Mouse (Mus musculus): Measurements from ENCODE around the gene Hsdl2. TPM values are rescaled to one million over a fixed set of nuclear protein-coding genes. Genes with fewer than 3 reads are reported as not detected.

Gene Hsdl2
- polyA plus RNA-seq, 1 experiment: 45.7 TPM

DNA sequence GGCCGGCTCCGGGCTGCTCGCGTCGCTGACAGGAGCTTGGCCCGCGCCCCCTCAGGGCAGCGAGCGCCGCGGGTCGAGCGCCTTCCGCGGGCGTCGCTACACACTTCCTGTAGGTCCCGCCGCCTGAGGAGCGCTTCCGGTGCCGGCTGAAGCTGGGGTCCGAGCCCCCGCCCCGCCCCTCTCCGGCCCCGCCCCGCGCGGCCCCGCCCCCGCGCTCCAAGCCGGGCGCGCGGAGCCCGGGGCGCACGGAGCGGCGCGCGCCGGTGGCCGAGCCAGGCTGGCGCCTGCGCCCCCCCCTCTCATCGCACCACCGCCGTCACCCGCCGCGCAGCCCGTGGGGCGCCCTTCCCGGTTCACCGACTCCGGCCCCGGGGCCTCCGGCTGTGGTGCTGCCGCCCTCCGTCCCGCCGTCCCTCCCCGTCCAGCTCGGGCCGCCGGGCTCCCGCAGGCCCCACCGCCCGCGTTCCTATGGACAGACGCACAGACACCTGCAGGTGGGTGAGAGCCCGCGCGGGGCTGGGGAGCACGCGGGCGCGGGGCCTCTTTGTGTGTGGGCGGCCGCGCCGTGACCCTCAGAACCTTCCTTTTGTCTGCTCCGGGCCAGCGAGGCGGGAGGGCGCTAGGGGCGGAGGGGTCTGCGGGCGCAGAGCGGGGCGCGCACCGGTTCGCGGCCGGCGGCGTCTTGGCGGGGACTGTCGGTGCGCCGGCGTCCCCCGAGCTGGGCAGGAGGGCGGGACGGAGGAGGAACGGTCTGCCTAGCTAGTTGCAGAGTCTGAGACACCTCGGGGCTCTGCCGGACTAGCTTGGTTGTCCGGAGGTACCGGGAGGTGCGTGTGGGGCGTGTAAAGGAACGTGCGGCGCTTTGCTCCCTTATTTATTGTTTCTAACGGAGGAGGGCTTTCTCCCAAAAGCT lies 44.9 kb downstream of the Hsdl2 start, which contains the start of gene E130308A19Rik:
E130308A19Rik (plus strand) TSS at position 214 of the 913 bp plus-strand sequence.
- no peak for DNase-seq (ENCODE audit: low read depth)

DNA sequence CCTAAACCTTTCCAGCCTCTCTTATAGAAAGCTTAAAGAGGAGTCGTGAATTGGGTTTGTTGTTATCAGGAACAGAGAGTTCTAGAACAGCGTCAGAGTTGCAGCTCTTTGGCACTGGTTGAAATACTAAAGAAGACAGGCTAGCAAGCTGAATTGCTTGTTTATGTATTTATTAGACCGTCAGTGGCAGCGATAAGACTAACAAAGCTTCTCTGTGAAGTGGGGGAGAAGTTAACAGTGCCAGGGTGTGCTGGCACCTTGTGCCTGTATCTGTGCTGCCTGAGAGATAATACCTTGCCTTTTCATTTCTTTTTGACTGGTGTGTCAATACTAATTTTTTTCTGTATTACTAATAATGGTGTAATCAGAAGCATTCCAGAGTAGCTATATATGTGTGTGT lies 46.9 kb downstream of the Hsdl2 start:
- no peak for DNase-seq (ENCODE audit: low read depth)

DNA sequence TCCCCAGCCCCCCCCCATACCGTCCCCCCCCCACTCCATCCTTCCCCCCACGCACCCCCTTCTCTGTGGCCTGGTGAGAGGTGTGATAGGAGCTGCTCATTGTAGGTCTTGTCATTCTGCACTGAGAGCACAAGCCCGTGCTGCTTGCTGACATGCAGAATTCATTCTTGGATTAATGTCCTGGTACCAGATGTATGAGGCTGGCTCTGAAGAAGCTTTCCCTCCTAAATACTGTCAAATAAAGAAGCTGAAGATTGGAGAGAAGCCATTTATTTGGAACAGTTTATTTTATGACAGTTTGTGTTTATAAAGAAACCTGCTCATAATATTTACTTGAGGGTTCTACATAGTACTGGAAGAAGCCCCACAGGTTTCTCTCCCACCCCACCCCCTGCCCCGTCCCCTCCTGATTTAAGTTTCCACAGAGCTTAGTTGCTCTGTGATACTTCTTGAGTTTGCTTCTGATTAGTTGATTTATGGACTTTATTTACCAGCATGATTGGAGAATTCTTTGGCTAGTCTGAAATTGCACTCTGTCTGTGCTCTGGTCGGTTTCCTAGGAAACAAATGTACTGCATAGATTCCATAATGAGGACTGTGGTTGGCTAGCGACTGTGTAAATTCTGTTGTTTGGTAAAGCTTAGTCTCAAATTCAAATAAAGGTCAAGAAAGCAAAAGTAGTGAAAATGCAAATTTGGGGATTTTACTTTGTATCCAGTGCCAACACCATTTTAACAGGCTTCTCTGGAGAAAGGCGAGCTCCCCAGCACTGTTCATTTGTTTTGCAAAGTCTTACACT lies 47.9 kb downstream of the Hsdl2 start:
- no peak for DNase-seq (ENCODE audit: low read depth)

DNA sequence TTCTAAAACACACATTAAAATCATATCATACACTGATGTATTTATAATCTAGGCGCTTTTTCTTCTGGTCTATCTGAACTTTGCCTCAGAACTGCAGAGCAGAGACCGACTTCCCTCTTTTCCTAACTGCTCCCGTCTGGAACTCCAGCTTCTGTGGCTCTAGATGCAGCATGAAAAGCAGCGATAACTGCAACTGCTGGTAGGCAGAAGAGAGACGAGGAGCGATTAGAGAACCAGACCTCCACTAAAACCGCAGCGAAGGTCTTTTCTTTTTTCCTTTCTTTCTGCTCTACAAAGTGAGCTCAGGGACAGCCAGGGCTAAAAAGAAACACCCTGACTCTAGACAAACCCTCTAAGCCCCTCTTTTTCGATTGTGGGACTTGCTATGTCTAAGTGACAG lies 48.8 kb downstream of the Hsdl2 start:
- no peak for DNase-seq (ENCODE audit: low read depth)

DNA sequence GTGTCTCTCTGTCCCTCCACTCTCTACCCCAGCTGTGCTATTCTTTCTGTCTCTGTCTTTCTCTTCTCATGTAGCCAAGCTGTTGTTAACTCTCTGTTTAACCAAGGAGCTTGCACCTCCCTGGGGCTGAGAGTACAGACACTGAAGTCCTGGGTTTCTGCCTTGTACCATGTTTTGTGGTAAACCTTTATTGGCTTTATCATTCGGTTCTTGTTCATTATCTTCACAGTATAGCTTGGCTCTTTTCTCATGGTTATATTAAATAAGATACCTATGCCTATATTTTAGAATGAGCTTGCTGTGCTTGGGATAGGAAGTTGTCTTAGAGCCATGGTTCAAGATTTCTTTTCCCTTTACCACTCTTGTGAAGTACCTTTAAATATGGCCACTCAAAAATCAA lies 53.2 kb downstream of the Hsdl2 start:
- DNase-seq (ENCODE audit: low read depth): no peak

DNA sequence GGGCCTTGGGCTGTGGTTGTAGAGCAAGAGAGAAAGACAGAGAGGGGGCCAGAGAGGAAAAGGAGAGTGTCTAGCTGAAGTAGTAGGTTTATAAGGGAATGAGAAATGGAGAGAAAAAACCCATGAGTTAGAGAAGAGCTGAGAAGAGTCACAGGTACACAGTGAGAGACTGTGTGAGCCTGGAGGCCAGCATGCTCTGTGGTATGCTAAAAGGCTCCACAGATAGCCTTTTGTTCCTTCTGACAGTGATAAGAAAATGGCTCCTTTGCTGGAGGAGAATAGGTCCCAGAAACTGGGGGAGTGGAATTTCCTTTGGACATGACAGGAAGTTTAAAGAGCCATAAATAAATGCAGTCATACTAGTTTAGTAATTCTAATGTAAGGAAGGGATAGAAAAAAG lies 57.8 kb downstream of the Hsdl2 start:
- DNase-seq (ENCODE audit: low read depth): no peak

DNA sequence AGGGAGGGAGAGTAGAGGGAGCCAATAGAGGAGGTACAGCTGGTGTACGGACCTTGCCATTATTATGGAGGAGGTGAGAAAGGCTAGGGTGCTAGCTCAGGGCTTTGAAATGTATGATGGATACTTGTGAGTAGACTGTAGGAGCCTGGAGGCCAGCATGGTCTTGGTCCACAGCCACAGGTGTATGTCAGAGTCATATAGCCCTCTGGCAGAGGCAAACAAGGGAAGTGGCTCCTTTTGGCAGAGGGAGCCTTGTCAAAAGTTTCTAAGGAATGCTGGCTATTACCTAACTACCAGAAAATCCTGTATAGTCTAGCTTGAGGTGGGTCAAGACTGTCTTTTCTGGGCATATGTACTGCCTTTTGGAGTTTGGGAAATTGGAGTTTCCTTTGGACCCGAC lies 59.4 kb downstream of the Hsdl2 start:
- peak; percentile 33 for DNase-seq (ENCODE audit: low read depth)

DNA sequence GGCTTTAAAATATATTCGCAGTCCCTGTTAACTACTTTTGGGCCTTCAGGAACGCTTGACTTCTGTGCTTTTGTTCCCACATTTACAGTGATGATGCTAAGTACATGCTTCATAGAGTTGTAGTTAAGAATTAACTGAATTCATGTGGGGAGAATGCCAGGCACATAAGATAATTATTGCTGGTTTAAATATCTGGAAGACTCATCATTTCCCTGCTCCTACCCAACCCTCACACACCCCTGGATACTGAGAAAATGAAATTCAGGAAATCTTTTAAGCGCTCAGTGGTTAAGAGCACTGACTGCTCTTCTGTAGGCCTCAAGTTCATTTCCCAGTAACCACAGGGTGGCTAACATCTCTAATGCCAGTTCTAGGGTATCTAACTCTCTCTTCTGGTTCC lies 60.7 kb downstream of the Hsdl2 start:
- DNase-seq (ENCODE audit: low read depth): no peak

DNA sequence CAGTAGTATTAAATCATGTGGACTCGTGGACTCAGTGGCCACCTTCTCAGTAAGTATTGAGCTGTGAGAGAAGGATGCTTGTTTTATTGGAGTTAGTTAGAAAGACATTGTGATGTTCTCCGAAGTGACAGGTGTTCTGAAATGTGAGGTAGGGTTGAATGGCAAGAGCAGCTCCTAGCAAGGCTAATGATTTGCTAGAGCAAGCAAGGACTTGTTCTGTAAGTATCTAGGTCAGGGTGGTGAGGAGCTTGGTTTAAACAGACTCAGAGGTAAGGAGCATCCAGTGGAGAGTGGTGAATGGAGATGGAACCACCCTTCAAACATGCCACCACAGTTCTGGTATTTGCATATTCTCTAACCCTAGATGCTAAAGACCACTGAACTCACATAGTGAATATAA lies 61.3 kb downstream of the Hsdl2 start:
- DNase-seq (ENCODE audit: low read depth): no peak

DNA sequence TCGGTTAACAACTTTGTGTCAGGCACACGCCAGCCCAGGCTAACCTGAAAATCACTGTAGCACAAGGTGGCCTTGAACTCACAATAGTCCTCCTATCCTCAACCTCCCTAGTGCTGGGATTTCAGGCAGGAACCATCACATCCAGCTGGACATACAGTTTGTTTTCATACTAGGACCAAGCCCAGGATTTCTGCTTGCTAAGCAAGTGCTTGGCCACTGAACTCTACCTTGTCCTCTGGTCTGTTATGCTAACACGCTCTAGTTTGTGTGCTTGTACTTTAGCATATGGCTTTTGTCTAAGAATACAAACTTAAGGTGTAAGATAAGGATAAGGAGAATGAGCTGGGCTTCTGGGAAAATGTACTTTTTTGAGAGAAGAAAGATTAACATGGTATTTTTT lies 63.1 kb downstream of the Hsdl2 start:
- DNase-seq (ENCODE audit: low read depth): no peak

DNA sequence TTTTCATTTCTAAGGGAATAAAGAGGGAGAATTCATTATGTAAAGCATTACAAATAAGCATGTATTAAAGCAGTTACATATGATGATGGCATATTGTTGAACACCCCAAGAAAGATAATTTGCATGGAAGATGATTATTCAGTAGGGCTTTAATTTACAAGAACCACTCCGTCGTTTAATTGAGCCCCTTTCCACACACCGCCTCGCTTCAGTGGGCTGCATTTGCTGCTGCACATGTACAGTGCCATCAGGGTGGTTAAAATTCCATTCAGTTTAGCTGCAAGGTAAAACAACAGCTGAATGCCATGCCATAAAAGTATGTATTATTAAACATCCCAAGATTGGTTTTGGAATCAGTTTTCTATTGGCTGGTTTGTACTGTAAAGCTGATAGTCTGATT lies 63.6 kb downstream of the Hsdl2 start:
- DNase-seq (ENCODE audit: low read depth): no peak

DNA sequence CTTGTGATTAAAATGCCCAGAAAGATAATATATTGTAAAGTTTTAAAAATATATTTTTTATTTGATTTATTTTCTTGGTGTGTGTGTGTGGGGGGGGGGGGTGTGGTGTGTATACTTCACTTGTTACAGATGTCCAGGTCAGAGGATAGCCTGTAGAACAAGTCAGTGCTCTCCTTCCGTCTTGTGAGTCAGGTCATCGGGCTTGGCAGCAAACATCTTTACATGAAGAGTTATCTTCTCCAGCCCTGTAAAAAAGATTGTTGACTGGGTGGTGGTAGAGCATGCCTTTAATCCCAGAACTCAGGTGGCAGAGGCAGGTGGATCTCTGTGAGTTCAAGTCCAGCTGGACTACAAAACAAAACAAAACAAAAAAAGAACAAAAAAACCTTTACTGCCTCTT lies 64.2 kb downstream of the Hsdl2 start:
- no peak for DNase-seq (ENCODE audit: low read depth)

DNA sequence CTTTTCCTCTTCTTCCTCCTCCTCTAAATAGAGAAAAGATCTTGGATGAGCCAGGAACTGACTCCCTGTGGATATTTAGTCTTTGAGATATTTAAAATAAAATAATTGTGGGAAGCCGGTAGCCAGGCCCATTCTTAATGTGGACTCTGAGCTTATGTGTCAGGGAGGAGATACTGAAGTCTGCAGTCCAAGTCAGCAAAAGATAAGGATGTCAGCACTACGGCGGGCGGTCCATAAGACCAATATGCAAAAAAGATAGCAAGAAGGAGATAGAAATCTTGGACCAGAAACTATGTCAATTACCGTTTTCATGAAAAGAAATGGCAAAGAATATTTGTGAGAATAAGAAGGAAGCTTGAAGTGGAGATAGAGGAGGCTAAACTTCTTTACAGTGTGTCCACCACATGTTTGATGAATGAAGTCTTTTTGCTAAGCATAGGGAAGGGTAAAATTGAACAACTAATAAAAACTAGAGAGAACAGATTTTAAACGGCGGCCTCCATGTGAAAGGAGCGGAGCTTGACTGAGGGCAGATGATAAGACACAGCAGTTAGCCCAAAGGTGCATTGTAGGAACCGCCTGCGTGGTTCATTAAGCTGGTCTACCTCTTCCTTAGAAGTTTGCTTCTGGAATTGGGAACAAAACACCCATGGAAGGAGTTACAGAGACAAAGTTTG lies 64.8 kb downstream of the Hsdl2 start:
- no peak for DNase-seq (ENCODE audit: low read depth)

DNA sequence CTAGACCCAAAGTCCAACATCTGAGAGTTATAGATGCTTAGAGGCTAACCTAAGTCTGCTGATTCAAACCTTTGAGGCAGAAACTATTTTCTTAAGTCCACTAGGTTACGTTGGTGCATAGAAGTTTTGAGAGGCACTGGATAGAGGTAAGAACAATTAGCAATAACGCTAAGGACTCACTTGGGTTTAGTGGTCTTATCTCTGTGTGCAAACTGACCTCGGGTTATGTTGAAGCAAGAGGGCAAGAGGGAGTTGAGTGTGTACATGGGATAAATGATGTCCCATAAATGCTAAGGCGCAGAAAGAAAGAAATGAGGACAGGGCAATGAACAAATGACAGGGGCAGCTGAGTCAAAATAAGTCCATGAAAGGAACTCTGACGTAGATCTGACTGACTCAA lies 67.8 kb downstream of the Hsdl2 start:
- no peak for DNase-seq (ENCODE audit: low read depth)

DNA sequence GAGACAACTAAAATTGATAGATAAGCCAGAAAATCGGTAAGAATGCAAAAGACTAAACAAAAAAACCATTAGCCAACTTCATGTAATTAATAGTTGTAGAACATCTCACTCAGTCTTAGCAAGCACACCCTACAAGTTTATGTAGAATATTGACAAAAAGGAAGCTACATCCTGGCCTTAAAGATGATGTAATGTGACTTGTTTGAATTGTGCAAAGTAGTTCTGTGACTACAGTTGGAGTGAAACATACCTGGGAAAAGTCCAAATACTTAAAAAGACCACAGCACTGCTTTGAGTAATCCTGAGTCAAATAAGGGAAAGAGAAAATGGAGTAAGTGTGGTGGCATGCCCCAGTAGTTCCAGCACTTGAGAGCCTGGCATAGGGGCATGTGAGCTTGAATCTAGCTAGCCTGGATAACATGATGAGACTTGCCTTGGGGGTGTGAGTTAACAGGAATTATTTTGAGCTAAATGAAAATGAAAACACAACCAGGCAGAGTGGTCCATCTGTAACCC lies 70.9 kb downstream of the Hsdl2 start:
- no peak for DNase-seq (ENCODE audit: low read depth)

DNA sequence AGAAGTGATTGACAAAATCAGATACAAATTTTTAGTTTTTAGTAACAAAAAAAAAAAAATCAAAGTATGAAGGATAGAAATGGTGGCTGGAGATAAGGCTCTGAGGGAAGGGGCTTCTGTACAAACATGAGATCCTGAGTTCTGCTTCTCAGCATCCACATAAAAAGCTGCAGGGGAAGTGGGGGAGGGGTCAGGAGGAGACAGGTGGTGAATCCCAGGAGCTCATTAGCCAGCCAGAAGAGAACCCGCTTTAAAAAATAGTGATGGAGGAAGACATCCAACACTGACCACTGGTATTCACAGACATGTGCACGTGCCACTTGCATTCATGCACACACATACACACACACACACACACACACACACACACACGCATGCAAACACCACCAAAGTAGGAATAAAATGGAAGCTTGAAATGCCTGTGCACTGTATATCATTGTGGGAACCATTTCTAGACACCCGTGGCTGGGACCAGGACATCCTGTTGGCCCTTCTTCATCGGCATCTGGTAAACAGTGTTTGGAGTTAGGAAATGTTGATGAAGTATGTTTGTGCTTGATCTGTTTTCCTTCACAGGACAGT lies 74.8 kb downstream of the Hsdl2 start:
- no peak for DNase-seq (ENCODE audit: low read depth)

DNA sequence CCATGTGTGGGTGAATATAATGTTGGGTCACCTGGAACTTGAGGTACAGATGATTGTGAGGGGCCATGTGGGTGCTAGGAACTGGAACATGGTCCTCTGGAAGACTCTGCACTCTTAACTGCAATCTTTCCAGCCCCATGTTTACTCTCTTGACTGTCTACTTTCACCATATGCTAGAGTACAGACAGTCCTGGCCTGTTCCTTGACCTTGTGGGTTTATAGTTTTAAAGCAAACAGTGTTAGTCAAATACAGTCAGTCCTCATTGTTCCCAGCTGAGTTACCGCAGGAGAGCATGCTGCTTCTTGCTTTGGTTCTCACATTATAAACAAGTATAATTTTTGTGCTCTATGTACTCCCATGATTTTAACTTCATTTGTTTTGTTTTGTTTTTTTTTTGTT lies 80.8 kb downstream of the Hsdl2 start:
- no peak for DNase-seq (ENCODE audit: low read depth)

DNA sequence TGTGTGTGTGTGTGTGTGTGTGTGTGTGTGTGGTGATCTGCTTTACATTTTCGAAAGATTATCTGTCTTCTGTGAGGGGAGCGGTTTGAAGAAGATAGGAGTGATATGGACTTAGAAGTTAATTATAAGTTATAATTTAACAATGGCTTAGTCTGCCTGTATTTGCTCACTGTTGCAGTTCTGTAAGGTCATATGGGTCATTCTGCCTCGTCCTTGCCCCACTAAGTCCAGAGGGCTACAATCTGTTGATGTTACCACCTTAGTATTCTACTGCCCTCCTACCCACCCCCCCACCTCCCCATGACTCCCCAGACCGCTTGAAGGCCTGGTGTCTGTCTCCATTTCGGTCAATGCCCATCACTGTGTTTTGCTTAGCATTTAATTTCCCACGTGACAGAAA lies 82.1 kb downstream of the Hsdl2 start:
- DNase-seq (ENCODE audit: low read depth): no peak

DNA sequence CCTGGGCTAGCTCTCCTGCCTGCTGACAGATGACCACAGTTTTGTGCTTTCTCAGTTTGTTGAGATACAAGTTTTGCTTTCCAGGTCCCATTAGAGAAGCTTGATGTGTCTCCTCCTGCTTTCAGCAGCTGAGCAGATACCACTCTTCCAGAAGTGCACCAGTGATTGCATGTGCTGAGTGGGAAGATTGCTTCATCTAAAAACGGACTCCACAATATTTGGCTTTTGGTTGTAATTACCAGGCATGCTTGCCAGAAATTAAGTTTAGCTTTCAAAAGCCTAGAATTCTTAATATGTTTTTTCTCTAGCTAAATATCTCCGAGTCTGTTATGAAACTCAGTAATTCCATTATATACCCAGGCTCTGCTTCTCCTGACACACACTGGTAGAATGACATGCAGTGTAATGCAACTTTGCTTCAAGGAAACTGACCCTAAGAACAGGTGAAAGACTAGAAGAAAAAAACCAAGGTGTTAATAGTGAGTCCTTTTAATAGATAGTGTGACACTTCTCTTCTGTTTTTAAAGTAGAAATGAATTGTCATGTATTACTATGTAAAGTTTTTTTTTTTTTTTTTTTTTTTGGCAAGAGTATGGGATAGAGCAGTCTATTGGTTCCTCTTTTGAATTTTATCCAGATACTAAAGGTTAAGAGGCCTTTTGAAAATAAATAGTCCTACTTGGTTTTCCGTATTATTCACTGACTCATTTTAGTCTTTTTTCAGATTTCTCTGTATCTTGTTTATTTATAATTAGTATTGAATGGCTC lies 85.4 kb downstream of the Hsdl2 start:
- no peak for DNase-seq (ENCODE audit: low read depth)

DNA sequence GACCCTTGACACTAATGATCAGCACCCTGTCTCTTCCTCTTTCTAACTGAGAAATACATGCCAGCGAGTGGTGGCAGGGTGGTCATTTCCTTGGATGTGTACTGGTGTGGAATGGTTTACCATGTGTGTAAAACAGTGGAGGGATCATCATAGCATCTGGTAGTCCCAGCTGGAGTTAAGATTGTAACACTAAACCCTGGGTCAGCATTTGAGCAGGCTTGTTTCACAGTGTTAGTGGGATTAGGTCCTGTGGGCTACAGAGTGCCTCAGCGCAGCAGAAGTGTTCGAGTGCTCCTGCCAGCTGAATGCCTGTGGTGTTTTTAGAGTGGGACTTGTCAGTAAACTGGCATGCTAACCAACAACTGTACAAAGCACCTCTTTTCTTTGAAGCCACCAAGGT lies 86.7 kb downstream of the Hsdl2 start:
- no peak for DNase-seq (ENCODE audit: low read depth)

Data from gonadal fat pad, adult 2 months (tissue).